Mouse (Mus musculus) common myeloid progenitor, adult 5-6 weeks (primary cell): ENCODE data around the gene Actrt3. TPM values are rescaled to one million over a fixed set of nuclear protein-coding genes. Genes with fewer than 3 reads are reported as not detected.
"Not testable (repeated sequence)": the region's sequence is repeated elsewhere in the genome, so short reads cannot be mapped to it uniquely, and the experiment has no call there.

ENCODE experiments used
- ATAC-seq: replicated peaks from 2 replicates; pipeline ENCODE4 v1.8.0; 2016; ENCODE audit warnings: low read depth, mild to moderate bottlenecking, moderate TSS enrichment, inconsistent platforms; ENCODE audit not compliant: poor library complexity, severe bottlenecking
- total RNA-seq: library from RNA; stranded (forward); fragments of 200-1000, 187-1606 nt; gene quantifications from 2 replicates; pipeline ENCODE4 v1.2.3, GENCODE M21; 2017

Actrt3 gene
- total RNA-seq, 1 experiment from 2014 or later: not detected

DNA sequence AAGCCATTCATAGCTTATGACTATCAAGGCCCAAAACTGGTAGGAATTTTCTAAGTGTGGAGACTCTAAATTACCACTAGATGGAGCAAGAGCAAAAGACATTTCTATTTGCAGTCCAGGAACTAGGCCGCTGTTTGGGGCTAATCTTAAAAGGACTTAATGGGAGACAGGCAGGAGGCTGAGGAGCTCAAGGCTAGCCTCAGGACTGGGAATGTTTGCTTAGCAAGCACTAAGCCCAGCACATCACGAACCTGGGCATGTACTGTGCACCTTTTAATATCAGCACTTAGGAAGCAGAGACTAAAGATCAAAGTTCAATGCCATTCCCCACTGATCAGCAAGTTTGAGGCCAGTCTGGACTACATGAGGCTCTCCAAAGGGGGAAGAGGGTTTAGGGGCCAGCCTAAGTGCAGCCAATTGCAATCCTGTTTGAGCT is 7.3 kb downstream of the Actrt3 start:
- ATAC-seq: peak; percentile 68

DNA sequence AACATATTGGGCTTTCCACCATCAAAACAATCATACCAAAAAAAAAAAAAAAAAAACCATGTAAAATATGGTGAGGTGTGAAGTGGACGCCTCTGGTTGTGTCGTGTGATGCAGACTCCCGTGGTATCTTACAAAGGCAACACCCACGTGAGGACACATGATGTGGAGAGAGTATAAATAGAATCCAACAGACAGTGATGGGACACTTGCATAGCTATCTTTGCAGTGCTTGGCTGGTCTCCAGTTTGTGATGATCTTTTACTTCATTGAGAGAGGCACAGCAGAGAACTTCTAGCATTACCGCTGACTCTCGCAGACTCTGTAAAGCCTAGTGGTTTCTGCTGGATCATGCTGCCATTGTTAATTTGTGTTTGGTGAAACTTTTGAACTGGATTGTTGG is 10.9 kb downstream of the Actrt3 start:
- no peak for ATAC-seq

DNA sequence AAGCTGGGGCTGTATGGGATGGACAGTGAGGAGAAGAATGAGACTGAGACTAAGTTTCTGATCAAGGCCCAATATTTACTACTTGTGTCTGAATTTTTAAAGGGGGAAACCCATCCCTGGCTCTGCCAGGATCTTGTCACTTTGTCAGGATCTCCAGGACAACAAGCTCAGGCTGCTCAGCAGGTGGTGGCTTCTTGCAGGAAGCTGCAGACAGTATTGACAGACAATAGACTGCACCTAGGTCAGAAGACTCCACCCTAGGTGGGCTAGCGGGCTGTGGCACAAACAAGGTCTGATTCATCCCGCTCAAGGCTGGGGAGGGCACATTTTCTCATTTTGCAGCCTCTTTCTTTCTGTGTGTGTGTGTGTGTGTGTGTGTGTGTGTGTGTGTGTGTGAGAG is 26.2 kb downstream of the Actrt3 start:
- ATAC-seq: no peak

DNA sequence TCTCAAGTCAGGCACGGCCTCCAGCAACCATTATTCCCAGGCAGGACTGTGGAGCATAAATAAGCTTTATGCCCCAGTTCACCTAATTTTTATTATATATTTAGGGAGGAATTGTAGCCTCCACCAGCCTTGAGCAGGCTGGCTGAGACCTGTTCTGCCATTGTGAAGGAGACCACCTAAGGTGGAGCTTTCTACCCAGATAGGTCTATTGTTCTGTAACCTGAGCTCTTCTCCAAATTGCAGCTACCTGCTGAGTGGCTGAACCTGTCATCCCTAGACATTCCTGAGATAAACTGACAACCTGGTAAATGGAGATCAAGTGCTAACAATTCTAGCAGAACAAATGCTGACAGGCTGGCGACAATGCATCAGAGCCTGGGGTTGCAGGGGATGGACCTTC is 33.4 kb downstream of the Actrt3 start:
- ATAC-seq: not testable (repeated sequence)

DNA sequence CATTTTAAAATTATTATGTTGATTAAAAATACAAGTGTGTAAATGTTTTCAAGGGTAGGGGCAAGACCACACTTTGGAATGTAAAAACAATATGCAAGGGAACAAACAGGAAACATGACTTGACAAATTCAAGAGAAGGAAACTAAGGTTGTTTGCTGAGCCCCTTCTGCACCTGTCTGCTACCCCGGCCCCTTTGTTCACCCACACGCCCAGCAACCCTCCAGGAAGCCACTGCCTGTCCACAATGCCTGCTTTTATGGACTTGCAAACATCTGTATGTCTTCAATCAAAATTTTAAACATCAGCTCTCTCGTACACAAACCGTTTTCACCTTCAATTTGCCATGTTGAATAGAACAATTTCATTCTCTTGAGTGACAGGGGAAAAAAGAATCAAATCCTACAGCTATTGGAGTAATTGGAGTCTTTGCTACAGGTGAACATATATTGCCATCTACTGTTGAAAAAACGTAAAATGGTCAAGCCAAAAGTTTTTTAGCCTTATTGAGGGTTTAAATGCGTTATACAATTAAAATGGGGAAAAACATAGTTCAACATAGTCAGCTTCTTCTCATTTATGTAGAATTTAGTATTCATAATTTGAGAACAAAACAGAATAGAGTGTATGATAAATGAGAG is 38.9 kb downstream of the Actrt3 start:
- no peak for ATAC-seq

DNA sequence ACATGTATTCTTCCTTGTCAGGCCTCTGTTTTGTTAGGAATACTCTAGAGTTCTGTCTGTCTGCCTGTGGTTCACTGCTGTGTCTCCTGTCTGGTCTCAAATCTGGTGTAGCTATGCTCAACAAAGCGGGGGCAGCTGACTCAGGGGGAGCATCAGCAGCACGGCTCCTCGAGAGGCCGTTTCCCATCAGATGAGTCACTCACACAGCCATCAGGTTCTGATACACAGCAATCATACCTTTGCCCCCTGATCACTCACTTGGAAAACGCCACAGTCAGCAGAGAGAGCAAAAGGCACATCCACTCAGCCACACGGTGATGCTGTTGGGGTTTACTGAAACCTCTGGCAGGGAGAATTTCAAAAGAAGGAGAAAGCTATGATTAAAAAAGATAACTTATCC is 46.0 kb downstream of the Actrt3 start:
- ATAC-seq: no peak

DNA sequence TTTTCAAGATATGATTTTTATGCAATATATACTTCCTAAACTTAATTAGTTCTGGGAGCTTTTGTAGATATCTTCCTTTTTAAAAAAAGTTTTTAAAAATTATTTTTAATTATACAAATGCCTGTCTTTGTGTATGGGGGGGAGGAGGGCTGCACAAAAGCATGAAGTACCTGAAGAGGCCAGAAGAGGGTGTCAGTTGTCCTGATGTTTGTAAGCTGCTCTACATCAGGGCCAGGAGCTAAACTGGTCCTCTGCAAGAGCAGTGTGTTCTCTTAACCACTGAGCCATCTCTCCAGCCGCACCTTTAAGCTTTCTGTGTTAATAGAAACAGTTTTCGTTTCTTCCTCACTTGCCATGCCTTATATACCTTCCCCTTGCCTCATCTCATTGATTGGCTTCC is 49.5 kb downstream of the Actrt3 start:
- ATAC-seq: no peak

DNA sequence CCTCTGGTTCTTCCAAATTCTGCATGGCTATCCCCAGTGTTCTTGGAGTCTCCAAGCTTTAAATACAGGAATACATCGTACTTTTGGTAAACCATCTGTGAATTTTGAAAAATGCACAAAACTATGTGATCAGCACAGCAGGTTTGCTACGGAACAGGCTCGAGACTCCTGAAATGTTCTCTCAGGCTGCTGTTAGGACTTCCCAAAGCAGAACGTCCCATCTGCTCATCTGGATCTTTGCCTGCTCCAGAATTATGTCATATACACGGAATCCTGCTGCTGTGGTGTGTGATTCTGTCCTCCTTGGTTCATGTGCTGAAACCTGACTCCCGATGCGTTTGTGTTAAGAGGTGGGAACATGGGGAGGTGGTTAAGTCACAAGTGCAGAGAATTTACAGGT is 50.8 kb downstream of the Actrt3 start:
- ATAC-seq: no peak

DNA sequence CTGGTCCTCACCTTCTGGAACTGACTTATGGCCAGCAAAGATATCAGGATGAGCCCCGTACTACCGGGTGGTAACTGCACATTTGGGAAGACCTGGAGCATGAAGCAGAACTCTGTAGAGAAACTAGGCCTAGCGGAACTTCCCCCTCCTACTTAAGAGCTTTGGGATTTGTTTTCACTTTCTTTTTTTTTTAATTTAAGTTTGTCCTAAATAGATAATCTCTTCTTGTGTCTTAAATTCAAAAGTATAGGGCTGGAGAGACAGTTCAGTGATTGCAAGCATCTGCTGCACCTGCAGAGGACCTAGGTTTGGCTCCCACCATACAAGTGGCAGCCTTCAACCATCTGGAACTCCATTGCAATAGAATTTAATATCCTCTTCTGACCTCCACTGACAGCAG is 51.8 kb downstream of the Actrt3 start, which contains the start of gene Mecom:
Gene Mecom, minus strand, starts transcription at position 101 of the 400 bp plus-strand sequence.
- no peak for ATAC-seq

Other genes starting within 250 kb of the Actrt3 start
- 3.9 and 10.8 TPM in 2 replicates for gene Mecom, start 51.9 kb downstream of the Actrt3 start, total RNA-seq
- 25.5 and 51.1 TPM in 2 replicates for gene Mynn, start 2.1 kb upstream of the Actrt3 start, total RNA-seq
- not detected in 2 replicates for gene Lrriq4, start 44.6 kb upstream of the Actrt3 start, total RNA-seq
- gene Lrrc34, start 47.9 kb upstream of the Actrt3 start, total RNA-seq: not detected in 2 replicates
- not detected in 2 replicates for gene Lrrc31, start 99.9 kb upstream of the Actrt3 start, total RNA-seq
- not detected in 2 replicates for gene Samd7, start 146.4 kb upstream of the Actrt3 start, total RNA-seq
- 88.0 and 105 TPM in 2 replicates for gene Sec62, start 192.9 kb upstream of the Actrt3 start, total RNA-seq